ENCODE assay signal across 21 mouse cellular contexts in genomic region chr10:128839434-128839833, GRCm38 (mm10).
"Had no signal": no experiment of that assay in that cellular context is flagged by ENCODE, and none has a peak within 500 bp of the region (broad histone marks: within the 10 kb centered on the region; RNA-seq: fewer than 3 reads in every experiment).

No protein-coding gene starts in this region.

- H3K9ac ChIP-seq: limb, embryonic 12.5 days; limb, embryonic 15.5 days; neural tube, embryonic 13.5 days; stomach, embryonic 15.5 days had no signal

- H3K27me3 ChIP-seq: limb, embryonic 12.5 days; limb, embryonic 15.5 days; megakaryocyte, embryonic 14.5 days; neural tube, embryonic 13.5 days; stomach, embryonic 15.5 days had no signal

- H3K9me3 ChIP-seq: limb, embryonic 12.5 days; limb, embryonic 15.5 days; megakaryocyte, embryonic 14.5 days; neural tube, embryonic 13.5 days; stomach, embryonic 15.5 days had no signal

- DNase-seq: kidney, adult 2 months; kidney, postnatal 25 days; layer of hippocampus, postnatal 36 days; left cerebral cortex, postnatal 4 days; lung, adult 2 months; midbrain, embryonic 14.5 days; retina, postnatal 1 day; right cerebral cortex, postnatal 25 days; spleen, adult 18-20 months; thymus, postnatal 36 days had no signal

- H3K4me3 ChIP-seq: layer of hippocampus, adult 2 months; limb, embryonic 12.5 days; limb, embryonic 15.5 days; megakaryocyte, embryonic 14.5 days; myocyte; neural tube, embryonic 13.5 days; stomach, embryonic 15.5 days had no signal

- ATAC-seq: intestine, postnatal 0 days had no signal

- H3K27ac ChIP-seq: kidney, postnatal 0 days; layer of hippocampus, adult 2 months; limb, embryonic 12.5 days; limb, embryonic 15.5 days; macrophage; neural tube, embryonic 13.5 days; stomach, embryonic 15.5 days had no signal

- H3K4me1 ChIP-seq: limb, embryonic 12.5 days; limb, embryonic 15.5 days; neural tube, embryonic 13.5 days; stomach, embryonic 15.5 days had no signal

- H3K4me2 ChIP-seq: limb, embryonic 12.5 days; limb, embryonic 15.5 days; midbrain, embryonic 11.5 days; neural tube, embryonic 13.5 days; stomach, embryonic 15.5 days had no signal
